Mouse (Mus musculus) brown adipose tissue, adult 24 weeks (tissue): ENCODE measurements around the gene Olfr802. TPM values are rescaled to one million over a fixed set of nuclear protein-coding genes. Genes with fewer than 3 reads are reported as not detected.

Experiments used
- H3K27ac ChIP-seq: fragments of 200-500 bp; replicated peaks from 2 replicates; pipeline ENCODE4 v1.5.1; 2012; ENCODE audit warnings: low read depth, mild to moderate bottlenecking, low read length
- H3K4me1 ChIP-seq: fragments of 200-500 bp; 2 replicates; pipeline ENCODE4 v1.6.1; 2012; ENCODE audit warnings: low read length, mixed read lengths; ENCODE audit not compliant: control insufficient read depth, insufficient read depth, insufficient read length
- H3K4me3 ChIP-seq: fragments of 200-500 bp; 2 replicates; pipeline ENCODE4 v1.5.1; 2012; ENCODE audit warnings: low read depth, mild to moderate bottlenecking, low read length, moderate library complexity; ENCODE audit not compliant: insufficient read depth
- polyA plus RNA-seq: library from polyadenylated mRNA; stranded (reverse); fragments of >200 nt; gene quantifications from 2 replicates; pipeline ENCODE4 v1.2.4, GENCODE M21; 2012; ENCODE audit not compliant: missing spikeins, insufficient read depth, insufficient read length

The Olfr802 gene
- not detected in 2 replicates for polyA plus RNA-seq

DNA sequence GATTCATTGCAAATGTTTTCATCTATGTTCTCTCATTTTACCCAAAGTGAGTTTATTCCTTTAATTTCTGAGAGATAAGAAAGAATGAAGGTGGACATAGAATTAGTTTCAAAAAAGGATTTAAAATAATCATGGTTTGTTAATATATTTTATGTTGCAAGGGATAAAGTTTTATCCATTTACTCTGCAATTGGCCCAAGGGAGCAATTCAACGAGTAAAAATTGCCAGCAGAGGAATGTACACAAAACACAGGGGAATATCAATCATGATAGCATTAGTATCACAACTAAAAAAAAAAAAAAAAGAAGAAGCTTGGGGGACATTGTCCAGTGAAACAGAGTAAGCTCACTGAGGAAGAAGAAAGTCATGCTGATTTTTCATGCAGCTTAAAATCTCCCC is at the start of gene Olfr802:
Gene Olfr802, minus strand, starts transcription at position 101 of the 400 bp plus-strand sequence.
- H3K4me3 ChIP-seq: no peak within 1 kb of the TSS
- H3K27ac ChIP-seq: no peak within 1 kb of the TSS
- H3K4me1 ChIP-seq: no peaks in the 10 kb centered on the region

GRCm38 (mm10) chr10:129729275-129729674 is 41.3 kb upstream of the Olfr802 start, which contains the start of gene Olfr805:
Gene Olfr805, minus strand, starts transcription at chr10:129729375.
- H3K27ac ChIP-seq: no peak within 1 kb of the TSS
- H3K4me1 ChIP-seq: no peaks in the 10 kb centered on the region
- no peak within 1 kb of the TSS for H3K4me3 ChIP-seq

GRCm38 (mm10) chr10:129702910-129703309 is 14.9 kb upstream of the Olfr802 start, which contains the start of gene Olfr804:
Gene Olfr804, plus strand, starts transcription at chr10:129703210.
- Histone ChIP-seq H3K4me1 (no peaks in the 10 kb centered on the region), H3K27ac (no peak within 1 kb of the TSS), H3K4me3 (no peak within 1 kb of the TSS)

DNA sequence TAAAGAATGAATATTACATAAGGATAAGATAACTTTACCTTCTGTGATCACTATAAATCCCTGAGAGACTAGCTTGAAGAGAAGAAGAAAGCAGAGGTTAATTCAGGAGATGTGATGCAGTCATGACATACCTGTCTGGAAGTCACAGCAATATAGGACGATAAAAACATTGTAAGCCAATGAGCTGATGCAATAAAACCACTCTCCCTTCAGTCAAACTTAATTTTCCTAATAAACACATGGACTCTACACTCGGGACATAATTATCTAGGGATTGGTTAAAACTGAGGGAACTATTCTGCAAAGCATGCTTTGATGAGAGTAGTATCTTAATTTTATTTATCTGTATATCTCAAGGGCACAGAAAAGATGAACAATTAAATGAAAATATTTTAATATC is 6.2 kb upstream of the Olfr802 start, which contains the start of gene Olfr803:
Gene Olfr803, minus strand, starts transcription at position 101 of the 400 bp plus-strand sequence.
- Histone ChIP-seq H3K4me3 (no peak within 1 kb of the TSS), H3K27ac (no peak within 1 kb of the TSS), H3K4me1 (no peaks in the 10 kb centered on the region)

GRCm38 (mm10) chr10:129673765-129674164 is 14.2 kb downstream of the Olfr802 start, which contains the start of gene Olfr801:
Gene Olfr801, minus strand, starts transcription at chr10:129673865.
- H3K4me3 ChIP-seq: no peak within 1 kb of the TSS
- H3K4me1 ChIP-seq: no peaks in the 10 kb centered on the region
- no peak within 1 kb of the TSS for H3K27ac ChIP-seq

DNA sequence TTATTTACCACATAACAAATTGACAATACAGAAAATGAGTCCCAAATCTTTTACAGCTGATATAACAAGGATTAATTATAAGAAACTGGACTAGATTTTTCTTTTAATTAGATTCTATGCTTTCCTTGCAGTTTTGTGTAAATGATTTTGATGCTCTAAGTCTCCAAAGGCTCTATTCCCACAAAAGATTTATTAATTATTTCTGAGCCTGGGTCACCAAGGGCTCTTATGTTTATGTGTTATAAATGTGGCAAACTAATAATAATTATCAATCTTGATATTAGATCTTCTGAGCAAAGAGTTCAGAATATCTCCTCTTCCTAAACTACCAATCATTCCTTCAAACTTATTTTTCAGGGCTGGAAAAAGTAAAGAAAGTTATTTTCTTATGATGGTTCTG is 30.6 kb downstream of the Olfr802 start, which contains the start of gene Olfr800:
Gene Olfr800, plus strand, starts transcription at position 301 of the 400 bp plus-strand sequence.
- H3K27ac ChIP-seq: no peak within 1 kb of the TSS
- no peaks in the 10 kb centered on the region for H3K4me1 ChIP-seq
- no peak within 1 kb of the TSS for H3K4me3 ChIP-seq

GRCm38 (mm10) chr10:129651763-129652162 is 36.2 kb downstream of the Olfr802 start:
- no peak overlapping the region for H3K4me3 ChIP-seq
- no peak overlapping the region for H3K27ac ChIP-seq
- H3K4me1 ChIP-seq: no peaks in the 10 kb centered on the region

GRCm38 (mm10) chr10:129637184-129637583 is 50.8 kb downstream of the Olfr802 start, which contains the start of gene Olfr799:
Gene Olfr799, plus strand, starts transcription at chr10:129637484.
- no peak within 1 kb of the TSS for H3K4me3 ChIP-seq
- H3K27ac ChIP-seq: no peak within 1 kb of the TSS
- H3K4me1 ChIP-seq: no peaks in the 10 kb centered on the region

- Histone ChIP-seq H3K4me1 (no peaks in the 10 kb centered on the region), H3K4me3 (no peak within 1 kb of the TSS), H3K27ac (no peak within 1 kb of the TSS)
Measured at GRCm38 (mm10) chr10:129627834-129628233, 60.1 kb downstream of the Olfr802 start, which contains the start of gene Olfr798. Gene Olfr798, minus strand, starts transcription at chr10:129627934.

Other genes with a start within 250 kb of the Olfr802 start
- gene Olfr787, start 226.3 kb downstream of the Olfr802 start, polyA plus RNA-seq: not detected in 2 replicates
- not detected in 2 replicates for gene Olfr788, start 217.2 kb downstream of the Olfr802 start, polyA plus RNA-seq
- gene Olfr789, start 203.4 kb downstream of the Olfr802 start, polyA plus RNA-seq: not detected in 2 replicates
- not detected in 2 replicates for gene Olfr790, start 189.7 kb downstream of the Olfr802 start, polyA plus RNA-seq
- gene Olfr791, start 166.4 kb downstream of the Olfr802 start, polyA plus RNA-seq: not detected in 2 replicates
- not detected in 2 replicates for gene Olfr792, start 149.0 kb downstream of the Olfr802 start, polyA plus RNA-seq
- gene Olfr794, start 120.5 kb downstream of the Olfr802 start, polyA plus RNA-seq: not detected in 2 replicates
- gene Olfr796, start 75.6 kb downstream of the Olfr802 start, polyA plus RNA-seq: not detected in 2 replicates
- not detected in 2 replicates for gene Olfr798, start 60.2 kb downstream of the Olfr802 start, polyA plus RNA-seq
- not detected in 2 replicates for gene Olfr799, start 50.7 kb downstream of the Olfr802 start, polyA plus RNA-seq
- gene Olfr800, start 30.5 kb downstream of the Olfr802 start, polyA plus RNA-seq: not detected in 2 replicates
- not detected in 2 replicates for gene Olfr801, start 14.3 kb downstream of the Olfr802 start, polyA plus RNA-seq
- not detected in 2 replicates for gene Olfr803, start 6.1 kb upstream of the Olfr802 start, polyA plus RNA-seq
- gene Olfr804, start 15.0 kb upstream of the Olfr802 start, polyA plus RNA-seq: not detected in 2 replicates
- gene Olfr805, start 41.2 kb upstream of the Olfr802 start, polyA plus RNA-seq: not detected in 2 replicates
- gene Olfr806, start 53.8 kb upstream of the Olfr802 start, polyA plus RNA-seq: not detected in 2 replicates
- gene Olfr807, start 69.6 kb upstream of the Olfr802 start, polyA plus RNA-seq: not detected in 2 replicates
- gene Olfr808, start 77.3 kb upstream of the Olfr802 start, polyA plus RNA-seq: not detected in 2 replicates
- gene Olfr809, start 86.5 kb upstream of the Olfr802 start, polyA plus RNA-seq: not detected in 2 replicates
- gene Olfr810, start 106.7 kb upstream of the Olfr802 start, polyA plus RNA-seq: not detected in 2 replicates
- gene Olfr811, start 116.2 kb upstream of the Olfr802 start, polyA plus RNA-seq: not detected in 2 replicates
- not detected in 2 replicates for gene Olfr812, start 157.9 kb upstream of the Olfr802 start, polyA plus RNA-seq
- gene Olfr813, start 167.2 kb upstream of the Olfr802 start, polyA plus RNA-seq: not detected in 2 replicates
- gene Olfr814, start 191.7 kb upstream of the Olfr802 start, polyA plus RNA-seq: not detected in 2 replicates
- not detected in 2 replicates for gene Olfr815, start 217.7 kb upstream of the Olfr802 start, polyA plus RNA-seq
- gene Olfr816, start 227.4 kb upstream of the Olfr802 start, polyA plus RNA-seq: not detected in 2 replicates